Mouse (Mus musculus): Measurements from ENCODE around the gene Rbm39.

GRCm38 (mm10) chr2:156177079-156177478, 3.0 kb downstream of the Rbm39 start:
- TF ChIP-seq TAL1 (IDR thresholded peaks at IDR 0.05; ENCODE audit: low read length) (no peak), GATA1 (IDR thresholded peaks at IDR 0.05; ENCODE audit: low read length) (no peak)
